Mouse (Mus musculus) T-helper 17 cell (primary cell): ENCODE data around the gene Usp34.
"Not testable (repeated sequence)": the region's sequence is repeated elsewhere in the genome, so short reads cannot be mapped to it uniquely, and the experiment has no call there.

ENCODE experiments used
- in situ Hi-C, 2 experiments: fragments of 300-600 bp; cut with MboI, MseI; formaldehyde crosslinking; loops; 1 replicate in 1 of 2; 2 replicates in 1 of 2; pipeline ENCODE4 v1.15.1; 2025; ENCODE audit warnings: high pct_unique_total_duplicates in 2 of 2

Usp34 gene

GRCm38 (mm10) chr11:23335160-23335559 is 28.5 kb downstream of the Usp34 start:
- in situ Hi-C loops: no loop called here

GRCm38 (mm10) chr11:23357226-23357625 is 50.5 kb downstream of the Usp34 start:
- in situ Hi-C loops: not testable (repeated sequence)

- in situ Hi-C loops: not testable (repeated sequence)
Observed at GRCm38 (mm10) chr11:23359687-23360235, 53.1 kb downstream of the Usp34 start.

- in situ Hi-C loops: no loop called here
Observed at GRCm38 (mm10) chr11:23362305-23362704, 55.6 kb downstream of the Usp34 start.

GRCm38 (mm10) chr11:23364348-23364747 is 57.7 kb downstream of the Usp34 start:
- in situ Hi-C loops: no loop called here

- in situ Hi-C loops: no loop called here
Observed at GRCm38 (mm10) chr11:23372032-23372431, 65.3 kb downstream of the Usp34 start.

- in situ Hi-C loops: no loop called here
Observed at GRCm38 (mm10) chr11:23372490-23372889, 65.8 kb downstream of the Usp34 start.

GRCm38 (mm10) chr11:23380055-23380454 is 73.4 kb downstream of the Usp34 start:
- in situ Hi-C loops: no loop called here

- in situ Hi-C loops: no loop called here
Observed at GRCm38 (mm10) chr11:23380595-23380994, 73.9 kb downstream of the Usp34 start.

GRCm38 (mm10) chr11:23382787-23383186 is 76.1 kb downstream of the Usp34 start:
- in situ Hi-C loops: no loop called here

- in situ Hi-C loops: no loop called here
Observed at GRCm38 (mm10) chr11:23389649-23390048, 83.0 kb downstream of the Usp34 start.

- in situ Hi-C loops: no loop called here
Observed at GRCm38 (mm10) chr11:23392567-23392966, 85.9 kb downstream of the Usp34 start.

- in situ Hi-C loops: no loop called here
Observed at GRCm38 (mm10) chr11:23396608-23397007, 89.9 kb downstream of the Usp34 start.

- in situ Hi-C loops: no loop called here
Observed at GRCm38 (mm10) chr11:23400978-23401776, 94.5 kb downstream of the Usp34 start.

- in situ Hi-C loops: no loop called here
Observed at GRCm38 (mm10) chr11:23428301-23428700, 121.6 kb downstream of the Usp34 start.

- in situ Hi-C loops: no loop called here
Observed at GRCm38 (mm10) chr11:23430013-23430412, 123.3 kb downstream of the Usp34 start.

- in situ Hi-C loops: no loop called here
Observed at GRCm38 (mm10) chr11:23436076-23436475, 129.4 kb downstream of the Usp34 start.

GRCm38 (mm10) chr11:23465862-23466261 is 159.2 kb downstream of the Usp34 start:
- in situ Hi-C loops: not testable (repeated sequence)

GRCm38 (mm10) chr11:23489955-23490354 is 183.3 kb downstream of the Usp34 start:
- in situ Hi-C loops: no loop called here

- in situ Hi-C loops: no loop called here
Observed at GRCm38 (mm10) chr11:23492048-23492790, 185.5 kb downstream of the Usp34 start.

- in situ Hi-C loops: loop anchor here in 1 of 2 experiments (5.0 kb wide), 1 partner anchor 72 kb away; no protein-coding TSS in a partner anchor
Observed at GRCm38 (mm10) chr11:23495231-23495630, 188.5 kb downstream of the Usp34 start.

GRCm38 (mm10) chr11:23496661-23497060 is 190.0 kb downstream of the Usp34 start:
- in situ Hi-C loops: loop anchor here in 1 of 2 experiments (5.0 kb wide), 1 partner anchor 71 kb away; no protein-coding TSS in a partner anchor
